Mouse (Mus musculus) gastrocnemius, adult 2 months (tissue): ENCODE results near the gene Gm10409. TPM values are rescaled to one million over a fixed set of nuclear protein-coding genes. Genes with fewer than 3 reads are reported as not detected.
"Not testable (repeated sequence)": the region's sequence is repeated elsewhere in the genome, so short reads cannot be mapped to it uniquely, and the experiment has no call there.

Source experiments
- DNase-seq: peaks from one replicate; pipeline ENCODE4 v3.0.0; 2022
- H3K27ac ChIP-seq: fragments of 200-600 bp; 2 replicates; pipeline ENCODE4 v1.8.1; 2022; ENCODE audit warnings: mild to moderate bottlenecking
- H3K4me3 ChIP-seq: fragments of 200-600 bp; 2 replicates; pipeline ENCODE4 v1.8.1; 2022; ENCODE audit warnings: mild to moderate bottlenecking, moderate library complexity
- intact Hi-C: fragments of 180-260 bp; cut with DNase I; formaldehyde crosslinking; loops from one replicate; pipeline ENCODE4 v1.15.1; 2025
- long read RNA-seq, 2 experiments: library from polyadenylated mRNA; stranded (forward); transcript quantifications; one replicate each; pipeline ENCODE4 v2.0.0; 2021
- total RNA-seq, 2 experiments: library from RNA; stranded (reverse); gene quantifications; 2 replicates each; pipeline ENCODE4 v1.2.3; 2021

Gm10409 gene
- total RNA-seq: under 1 TPM in 1 of 2 experiments, not detected in 1; 0.20 TPM
- long read RNA-seq, experiment 1: 0 reads
- long read RNA-seq, experiment 2, partial matches to known transcripts: 0 of 1 reads
- long read RNA-seq, experiment 2, other reads (novel, unspliced or antisense): 1 of 1 reads

- DNase-seq, H3K27ac ChIP-seq, H3K4me3 ChIP-seq, intact Hi-C loops: not testable (repeated sequence)
These were observed at the start of gene Gm10409 for GRCm38 (mm10) chr14:3412314-3412713. Gm10409 (plus strand) TSS chr14:3412614.

GRCm38 (mm10) chr14:3394793-3395192, 17.6 kb upstream of the Gm10409 start, which contains the start of gene Gm10413:
Gm10413 (plus strand) TSS chr14:3395093.
- H3K4me3 ChIP-seq, H3K27ac ChIP-seq, DNase-seq, intact Hi-C loops: not testable (repeated sequence)

- intact Hi-C loops, H3K27ac ChIP-seq: not testable (repeated sequence)
These were observed 15.4 kb downstream of the Gm10409 start, which contains the start of gene Gm3005 for GRCm38 (mm10) chr14:3427803-3428202. Gm3005 (plus strand) TSS chr14:3428103.

GRCm38 (mm10) chr14:3449079-3449478, 36.7 kb downstream of the Gm10409 start, which contains the start of gene Gm10408:
Gm10408 (plus strand) TSS chr14:3449379.
- intact Hi-C loops, DNase-seq, H3K4me3 ChIP-seq: not testable (repeated sequence)

More at GRCm38 (mm10) chr14:3427803-3428202, 15.4 kb downstream of the Gm10409 start, which contains the start of gene Gm3005:
- DNase-seq, H3K4me3 ChIP-seq: not testable (repeated sequence)

More at GRCm38 (mm10) chr14:3449079-3449478, 36.7 kb downstream of the Gm10409 start, which contains the start of gene Gm10408:
- not testable (repeated sequence) for H3K27ac ChIP-seq

Other genes starting within 250 kb of the Gm10409 start
- not detected for gene Gm5795, start 224.4 kb upstream of the Gm10409 start, total RNA-seq
- gene D830030K20Rik, start 204.1 kb upstream of the Gm10409 start, total RNA-seq: not detected
- gene Gm2956, start 80.0 kb upstream of the Gm10409 start, total RNA-seq: not detected
- not detected for gene Gm10413, start 17.5 kb upstream of the Gm10409 start, total RNA-seq
- gene Gm3005, start 15.5 kb downstream of the Gm10409 start, total RNA-seq: not detected
- gene Gm10408, start 36.8 kb downstream of the Gm10409 start, total RNA-seq: not detected
- not detected for gene Gm3012, start 221.9 kb downstream of the Gm10409 start, total RNA-seq
- under 1 TPM in 1 of 2 experiments, not detected in 1; 0.20 TPM for gene Gm3020, start 239.4 kb downstream of the Gm10409 start, total RNA-seq